Mouse (Mus musculus): Measurements from ENCODE around the gene Tsc2.
"Not testable (repeated sequence)": the region's sequence is repeated elsewhere in the genome, so short reads cannot be mapped to it uniquely, and the experiment has no call there.

Gene Tsc2

GRCm38 (mm10) chr17:24632167-24632812 is at the start of gene Tsc2, which contains the start of gene Nthl1:
Gene Tsc2, minus strand, starts transcription at chr17:24632630.
Gene Nthl1, plus strand, starts transcription at chr17:24632680.
- peak; percentile 92 for DNase-seq (ENCODE audit: low read depth, low spot score)

DNA sequence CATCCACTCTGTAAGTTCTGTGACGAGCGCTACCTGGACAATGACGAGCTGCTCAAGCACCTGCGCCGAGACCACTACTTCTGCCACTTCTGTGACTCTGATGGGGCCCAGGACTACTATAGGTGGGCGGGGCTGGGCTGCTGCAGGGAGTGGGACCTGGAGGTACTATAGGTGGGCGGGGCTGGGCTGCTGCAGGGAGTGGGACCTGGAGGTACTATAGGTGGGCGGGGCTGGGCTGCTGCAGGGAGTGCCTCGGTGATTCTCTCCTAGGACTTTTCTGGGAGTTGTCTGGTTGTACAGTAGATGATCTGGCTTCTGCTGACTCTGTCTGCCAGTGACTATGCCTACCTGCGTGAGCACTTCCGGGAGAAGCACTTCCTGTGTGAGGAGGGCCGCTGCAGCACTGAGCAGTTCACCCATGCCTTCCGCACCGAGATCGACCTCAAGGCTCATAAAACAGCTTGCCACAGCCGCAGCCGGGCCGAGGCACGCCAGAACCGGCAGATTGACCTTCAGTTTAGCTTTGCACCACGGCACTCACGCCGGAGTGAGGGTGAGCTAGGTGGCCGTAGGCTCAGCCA is 45.2 kb upstream of the Tsc2 start:
- DNase-seq (ENCODE audit: low read depth, low spot score), result peak; percentile 82

DNA sequence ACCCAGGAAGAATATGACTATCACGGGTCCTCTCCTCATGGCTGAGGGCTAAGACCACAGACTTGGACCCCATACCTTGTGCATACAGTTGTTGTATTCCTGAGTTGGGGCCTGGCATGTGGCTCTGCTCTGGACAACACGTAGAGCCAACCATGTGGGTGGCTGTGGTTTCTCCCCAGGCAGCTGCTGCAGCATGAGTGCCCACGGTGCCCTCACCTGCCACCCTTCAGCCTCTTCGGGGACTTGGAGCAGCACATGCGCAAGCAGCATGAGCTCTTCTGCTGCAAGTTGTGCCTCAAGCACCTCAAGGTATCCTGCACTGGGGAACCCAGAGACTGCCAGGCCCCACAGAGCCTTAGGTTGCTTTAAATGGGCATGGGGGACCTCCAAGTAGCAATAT is 44.4 kb upstream of the Tsc2 start:
- DNase-seq (ENCODE audit: low read depth, low spot score), result no peak

DNA sequence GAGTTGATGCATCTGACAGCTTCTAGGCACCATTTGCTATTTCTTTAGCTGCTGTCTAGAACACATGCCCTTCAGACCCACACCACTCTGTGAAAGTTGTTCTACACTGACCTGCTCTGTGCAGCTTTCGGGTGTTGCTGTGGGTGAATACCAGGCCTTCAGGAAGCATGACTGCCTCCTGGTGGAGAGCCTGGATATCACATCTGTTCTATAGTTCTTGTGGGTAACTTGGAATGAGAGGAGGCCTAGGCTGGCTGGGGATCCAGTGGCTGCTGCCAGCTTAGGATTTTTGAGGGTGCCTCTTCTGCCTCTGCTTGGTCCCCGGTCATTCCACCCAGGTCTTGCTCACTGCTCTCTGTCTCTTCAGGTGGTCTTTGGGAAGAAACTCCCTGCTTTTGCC is 43.8 kb upstream of the Tsc2 start:
- DNase-seq (ENCODE audit: low read depth, low spot score), result peak; percentile 87

DNA sequence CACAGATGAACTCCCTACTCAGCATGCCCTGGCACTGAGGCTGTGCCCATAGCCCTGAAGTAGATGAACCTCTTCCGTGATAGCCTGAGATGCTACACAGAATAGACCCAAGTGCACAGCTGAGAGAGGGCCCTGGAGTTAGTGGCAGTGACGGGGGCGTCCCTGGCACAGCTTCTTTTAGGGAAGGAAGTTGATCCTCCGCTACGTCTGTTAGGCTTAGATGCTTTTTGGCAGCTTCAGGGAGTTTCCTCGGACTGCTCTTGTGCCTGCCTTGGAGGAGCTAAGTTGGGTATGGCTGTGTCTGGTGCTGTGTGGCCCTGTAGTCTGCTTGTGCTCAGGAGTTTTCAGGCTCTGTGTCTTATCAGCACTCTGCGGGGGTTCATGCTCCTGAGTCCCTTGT is 41.8 kb upstream of the Tsc2 start:
- DNase-seq (ENCODE audit: low read depth, low spot score), result no peak

DNA sequence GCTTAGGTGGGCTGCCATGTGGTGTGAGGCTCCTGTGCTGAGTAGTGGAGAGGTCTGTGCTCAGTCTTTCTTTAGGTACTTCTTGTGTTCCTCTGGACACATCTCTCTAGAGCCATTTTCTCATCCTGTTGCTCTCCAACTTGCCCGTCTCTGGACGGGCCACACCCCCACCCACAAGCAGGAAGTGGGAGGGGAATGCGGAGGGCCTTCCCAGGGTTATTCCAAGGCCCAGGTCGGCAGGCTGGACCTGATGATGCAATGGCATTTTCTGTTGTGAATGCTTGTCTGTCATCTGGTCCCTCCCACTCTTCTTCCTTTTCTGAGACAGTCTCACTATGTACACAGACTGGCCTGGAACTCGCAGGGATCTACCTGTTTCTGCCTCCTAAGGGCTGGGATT is 39.7 kb upstream of the Tsc2 start:
- DNase-seq (ENCODE audit: low read depth, low spot score), result peak; percentile 66

GRCm38 (mm10) chr17:24671346-24671745 is 38.9 kb upstream of the Tsc2 start:
- no peak for DNase-seq (ENCODE audit: low read depth, low spot score)

DNA sequence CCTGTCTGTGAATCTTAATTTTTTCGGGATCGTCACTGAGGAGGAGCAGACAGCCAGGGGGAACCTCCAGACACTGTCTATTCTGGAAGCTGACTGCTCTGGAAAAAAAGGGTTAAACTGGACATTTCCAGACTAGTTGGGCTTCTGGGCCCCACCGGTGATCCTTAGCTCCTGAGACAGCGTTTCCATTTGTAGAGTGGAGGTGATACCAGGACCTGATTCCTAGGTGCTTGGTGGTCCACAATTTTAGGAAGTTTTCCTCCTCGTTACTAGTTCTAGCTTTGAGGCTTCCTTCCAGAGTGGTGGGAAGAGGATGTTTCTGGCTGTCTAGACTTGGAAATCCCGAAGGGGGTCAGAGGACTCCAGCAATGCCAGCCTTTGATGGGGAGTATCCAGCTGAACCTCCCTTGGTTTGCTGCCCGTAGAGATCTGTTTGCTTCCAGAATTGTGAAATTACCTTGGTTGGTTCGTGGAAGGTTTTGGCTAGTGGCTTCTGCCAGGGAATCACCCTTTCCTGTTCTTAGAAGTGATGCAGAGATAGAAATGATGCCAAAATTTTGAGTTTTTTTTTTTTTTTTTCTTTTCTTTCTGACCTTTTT is 37.9 kb upstream of the Tsc2 start:
- DNase-seq (ENCODE audit: low read depth, low spot score), result no peak

DNA sequence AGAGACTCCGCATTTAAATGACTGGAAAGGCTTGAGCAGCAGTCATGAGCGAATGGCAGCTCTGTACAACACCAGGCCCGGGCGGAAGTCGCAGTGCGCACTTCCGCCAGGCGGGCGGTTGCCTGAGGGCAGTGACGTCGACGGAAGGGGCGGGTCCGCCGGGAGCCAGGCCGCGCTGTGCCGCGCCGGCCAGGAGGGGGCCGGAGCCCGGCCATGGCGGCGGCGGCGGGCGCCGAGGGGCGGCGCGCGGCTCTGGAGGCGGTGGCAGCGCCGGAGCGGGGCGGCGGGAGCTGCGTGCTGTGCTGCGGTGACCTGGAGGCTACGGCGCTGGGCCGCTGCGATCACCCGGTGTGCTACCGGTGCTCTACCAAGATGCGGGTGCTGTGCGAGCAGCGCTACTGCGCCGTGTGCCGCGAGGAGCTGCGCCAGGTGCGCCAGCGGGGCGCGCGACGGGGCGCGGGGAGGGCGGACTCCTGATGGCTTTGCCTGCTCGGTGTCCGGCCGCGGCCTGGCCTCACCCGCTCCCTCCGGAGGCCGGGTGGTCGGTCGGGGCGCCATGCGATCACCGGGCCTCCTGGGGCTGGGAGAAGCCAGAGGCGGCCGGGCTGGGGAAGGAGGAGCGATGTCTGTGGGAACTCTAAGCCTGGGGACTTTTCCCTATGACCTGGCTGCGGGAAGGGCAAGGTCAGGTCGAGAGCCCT is 37.3 kb upstream of the Tsc2 start, which contains the start of gene Zfp598:
Gene Zfp598 (plus strand): TSS at position 143 of the 701 bp plus-strand sequence.
- DNase-seq (ENCODE audit: low read depth, low spot score), result peak; percentile 90

DNA sequence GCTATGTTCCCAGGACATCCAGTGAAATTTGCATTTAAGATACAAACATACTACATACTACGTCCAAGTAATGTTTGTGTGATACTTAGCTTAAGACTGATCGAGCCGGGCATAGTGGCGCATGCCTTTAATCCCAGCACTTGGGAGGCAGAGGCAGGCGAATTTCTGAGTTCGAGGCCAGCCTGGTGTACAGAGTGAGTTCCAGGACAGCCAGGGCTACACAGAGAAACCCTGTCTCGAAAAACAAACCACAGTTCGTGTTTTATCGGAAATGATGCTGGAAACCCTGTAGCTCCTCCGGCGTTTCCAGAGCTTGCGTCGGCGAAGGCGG is 36.7 kb upstream of the Tsc2 start:
- not testable (repeated sequence) for DNase-seq (ENCODE audit: low read depth, low spot score)

DNA sequence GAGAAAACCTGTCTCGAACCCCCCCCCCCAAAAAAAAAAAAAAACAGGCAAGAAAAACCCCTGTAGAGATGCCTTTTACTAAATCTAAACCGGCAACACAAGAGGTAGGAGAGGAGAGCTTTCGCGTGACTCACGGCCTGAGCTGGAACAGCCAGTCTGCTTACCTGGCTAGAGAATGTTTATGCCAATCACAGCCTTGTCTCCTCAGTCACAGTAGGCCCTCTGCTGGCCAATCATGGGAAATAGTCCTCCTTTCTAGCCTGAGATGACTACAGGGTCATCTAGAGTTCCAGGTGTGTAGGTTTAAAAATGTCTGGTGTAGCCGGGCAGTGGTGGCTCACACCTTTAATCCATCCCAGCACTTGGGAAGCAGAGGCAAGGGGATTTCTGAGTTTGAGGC is 35.0 kb upstream of the Tsc2 start:
- peak; percentile 92 for DNase-seq (ENCODE audit: low read depth, low spot score)

DNA sequence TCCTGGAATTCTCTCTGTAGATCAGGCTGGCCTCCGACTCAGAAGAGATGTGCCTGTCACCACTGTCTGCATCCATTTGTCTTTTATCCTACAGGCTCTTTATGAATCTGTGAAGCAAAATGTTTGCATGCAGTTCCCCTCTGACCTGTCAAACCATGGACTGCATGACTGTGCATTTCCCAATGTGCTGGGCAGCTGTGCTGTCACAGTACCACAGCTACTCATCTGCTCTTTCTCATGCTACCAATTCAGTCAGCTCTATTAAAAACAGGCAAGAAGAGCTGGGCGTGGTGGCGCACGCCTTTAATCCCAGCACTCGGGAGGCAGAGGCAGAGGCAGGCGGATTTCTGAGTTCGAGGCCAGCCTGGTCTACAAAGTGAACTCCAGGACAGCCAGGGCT is 34.6 kb upstream of the Tsc2 start:
- DNase-seq (ENCODE audit: low read depth, low spot score), result not testable (repeated sequence)

GRCm38 (mm10) chr17:24658017-24658758 is 25.8 kb upstream of the Tsc2 start, which contains the start of gene Npw:
Gene Npw, minus strand, starts transcription at chr17:24658457.
- DNase-seq (ENCODE audit: low read depth, low spot score), result peak; percentile 21

- DNase-seq (ENCODE audit: low read depth, low spot score), result no peak
Measured at GRCm38 (mm10) chr17:24654969-24655368, 22.5 kb upstream of the Tsc2 start.

DNA sequence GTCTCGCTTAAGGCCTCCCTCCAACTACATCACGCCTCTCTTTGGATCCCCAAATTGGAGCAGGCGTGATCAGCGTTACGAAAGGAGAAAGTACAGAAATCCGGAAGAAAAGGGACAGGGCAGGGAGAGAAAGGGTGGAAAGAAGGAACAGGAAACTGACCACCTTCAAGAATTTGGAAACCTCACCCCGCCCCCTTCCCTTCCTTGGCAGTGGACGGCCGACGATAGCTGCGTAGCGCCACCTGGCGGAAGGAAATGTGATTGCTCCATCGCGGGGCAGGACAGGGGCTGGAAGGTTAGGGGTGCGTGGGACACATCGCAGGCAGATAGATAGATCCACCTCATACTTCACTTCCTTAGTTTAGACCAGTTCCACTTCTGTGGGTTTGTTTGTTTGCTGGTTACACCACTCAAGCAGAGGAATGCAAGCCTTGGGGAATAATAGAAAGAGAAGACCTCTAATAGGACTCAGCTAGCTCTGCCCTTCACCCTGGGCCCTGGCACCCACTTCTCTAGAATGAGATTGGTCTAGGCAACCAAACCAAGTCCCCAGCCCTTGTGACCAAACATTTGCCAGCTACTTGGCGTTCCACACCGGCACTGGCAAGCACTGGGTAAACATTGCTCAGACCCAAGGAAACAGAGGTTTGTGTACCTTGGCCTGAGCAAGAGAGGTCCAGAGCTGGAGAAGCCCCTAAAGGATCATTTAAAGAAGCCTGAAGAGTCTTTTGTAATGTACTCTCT is 21.7 kb upstream of the Tsc2 start:
- no peak for DNase-seq (ENCODE audit: low read depth, low spot score)

- no peak for DNase-seq (ENCODE audit: low read depth, low spot score)
Measured at GRCm38 (mm10) chr17:24651835-24652234, 19.4 kb upstream of the Tsc2 start.

DNA sequence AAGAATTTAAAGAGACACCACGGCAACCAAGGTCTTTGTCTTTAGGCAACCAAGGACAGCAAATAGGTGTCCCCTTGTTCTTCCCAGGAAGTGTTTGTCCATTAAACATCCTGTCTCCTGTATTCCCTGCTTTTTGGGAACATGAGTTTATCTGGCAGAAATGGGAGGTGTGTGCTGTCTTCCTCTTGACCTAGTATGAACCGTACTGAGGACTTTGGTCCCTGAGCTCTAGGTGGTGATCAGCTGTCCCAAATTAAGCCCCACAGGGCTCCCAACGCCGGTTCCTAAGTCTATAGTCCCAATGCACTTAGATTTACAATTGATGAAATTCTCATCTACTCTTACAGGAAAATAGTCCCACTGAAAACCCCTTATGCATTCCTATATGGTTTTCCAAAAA is 18.3 kb upstream of the Tsc2 start:
- DNase-seq (ENCODE audit: low read depth, low spot score), result no peak

- no peak for DNase-seq (ENCODE audit: low read depth, low spot score)
Measured at GRCm38 (mm10) chr17:24650070-24650616, 17.7 kb upstream of the Tsc2 start, which contains the start of gene Slc9a3r2. Gene Slc9a3r2, minus strand, starts transcription at chr17:24650327.

- DNase-seq (ENCODE audit: low read depth, low spot score), result no peak
Measured at GRCm38 (mm10) chr17:24649581-24650069, 17.2 kb upstream of the Tsc2 start.

DNA sequence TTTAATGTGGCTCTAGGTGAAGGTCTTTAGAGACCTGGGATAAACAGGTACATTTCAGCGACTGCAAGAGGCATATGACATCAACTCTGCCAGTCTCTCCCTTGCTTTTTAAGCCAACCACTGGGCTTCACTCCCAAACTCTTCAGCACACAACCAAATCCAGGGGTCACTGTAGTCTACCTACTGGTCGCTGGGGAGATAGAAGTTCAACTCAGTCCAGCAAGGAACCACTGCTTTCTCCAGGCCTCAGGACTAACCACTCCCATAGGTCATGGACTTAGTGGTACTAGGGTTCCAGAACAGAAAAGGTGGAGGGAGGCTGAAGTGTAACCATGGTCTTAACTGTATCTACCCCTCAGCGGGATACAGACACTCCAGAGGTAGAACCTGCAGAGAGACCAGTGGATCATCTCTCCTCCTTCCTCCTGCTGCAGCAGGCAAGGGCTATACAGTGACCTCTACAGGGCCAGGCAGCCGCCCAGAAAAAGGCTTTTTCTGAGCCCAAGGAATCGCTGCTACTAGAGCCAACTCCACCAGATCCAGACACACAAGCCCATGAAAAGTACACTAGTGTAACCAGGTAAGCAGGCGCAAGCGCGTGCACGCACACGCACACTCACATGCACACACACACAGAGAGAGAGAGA is 16.4 kb upstream of the Tsc2 start:
- no peak for DNase-seq (ENCODE audit: low read depth, low spot score)
